Mouse (Mus musculus) MEL (cell line): ENCODE results near the gene Armh4. TPM values are rescaled to one million over a fixed set of nuclear protein-coding genes. Genes with fewer than 3 reads are reported as not detected.

Source experiments
- DNase-seq: peaks from one replicate; pipeline ENCODE4 v3.0.0; 2011; ENCODE audit warnings: low read depth, low spot score
- H3K27ac ChIP-seq: 2 replicates; pipeline ENCODE4 v1.5.1; 2012; ENCODE audit warnings: low read depth, mild to moderate bottlenecking, control low read depth, low read length, moderate library complexity; ENCODE audit not compliant: control insufficient read depth
- H3K27me3 ChIP-seq, 2 experiments: fragments of 150-350 bp in 1 of 2; sonication (generic) in 1 of 2; 2 replicates each; pipeline ENCODE4 v1.6.1; 2012; ENCODE audit warnings: low read length in 2 of 2, mild to moderate bottlenecking in 2 of 2, improper control_type of control experiment in 1 of 2, moderate library complexity in 1 of 2; ENCODE audit not compliant: insufficient read depth in 2 of 2, control insufficient read depth in 1 of 2
- H3K36me3 ChIP-seq, 2 experiments: 2 replicates each; pipeline ENCODE4 v1.6.1; 2012 to 2014; ENCODE audit warnings: low read length in 2 of 2, improper control_type of control experiment in 1 of 2, inconsistent platforms in 1 of 2, mild to moderate bottlenecking in 1 of 2; ENCODE audit not compliant: insufficient read depth in 2 of 2, control insufficient read depth in 1 of 2
- H3K4me1 ChIP-seq, 2 experiments: fragments of 150-350 bp in 1 of 2; sonication (generic) in 1 of 2; 2 replicates each; pipeline ENCODE4 v1.6.1; 2012; ENCODE audit warnings: low read length in 2 of 2, improper control_type of control experiment in 1 of 2, mild to moderate bottlenecking in 1 of 2; ENCODE audit not compliant: insufficient read depth in 2 of 2, control insufficient read depth in 1 of 2
- H3K4me3 ChIP-seq, 2 experiments: fragments of 150-350 bp in 1 of 2; sonication (generic) in 1 of 2; 2 replicates each; pipeline ENCODE4 v1.5.1; 2012; ENCODE audit warnings: low read depth in 2 of 2, low read length in 2 of 2, mild to moderate bottlenecking in 2 of 2, moderate library complexity in 2 of 2, control low read depth in 1 of 2, improper control_type of control experiment in 1 of 2; ENCODE audit not compliant: control insufficient read depth in 1 of 2, insufficient read depth in 1 of 2
- H3K79me2 ChIP-seq: 2 replicates; pipeline ENCODE4 v1.6.1; 2012; ENCODE audit warnings: mild to moderate bottlenecking, low read length, moderate library complexity; ENCODE audit not compliant: control insufficient read depth, poor library complexity, insufficient read depth
- H3K9ac ChIP-seq: 2 replicates; pipeline ENCODE4 v1.6.1; 2012; ENCODE audit warnings: low read depth, mild to moderate bottlenecking, control low read depth, low read length, moderate library complexity; ENCODE audit not compliant: control insufficient read depth, poor library complexity, severe bottlenecking
- H3K9me3 ChIP-seq: fragments of 150-350 bp; sonication (generic); replicated peaks from 2 replicates; pipeline ENCODE4 v1.6.1; 2012; ENCODE audit warnings: mild to moderate bottlenecking, low read length, improper control_type of control experiment, moderate library complexity; ENCODE audit not compliant: insufficient read depth
- CHD1 ChIP-seq: IDR thresholded peaks from 2 replicates; pipeline ENCODE4 v1.6.1; 2012; ENCODE audit warnings: low read depth, mild to moderate bottlenecking, inconsistent platforms, low read length, improper control_type of control experiment
- CTCF ChIP-seq, 3 experiments: IDR thresholded peaks in 2 of 3; conservative IDR thresholded peaks in 1 of 3; 2 replicates each; pipeline ENCODE4 v1.5.1; 2011 to 2012; ENCODE audit warnings: low read length in 3 of 3, low read depth in 2 of 3, mild to moderate bottlenecking in 2 of 3, improper control_type of control experiment in 1 of 3, inconsistent platforms in 1 of 3, mixed read lengths in 1 of 3, moderate library complexity in 1 of 3; ENCODE audit not compliant: control insufficient read depth in 1 of 3, insufficient read depth in 1 of 3, poor library complexity in 1 of 3, severe bottlenecking in 1 of 3
- ELF1 ChIP-seq: IDR thresholded peaks from 2 replicates; pipeline ENCODE4 v1.6.1; 2014; ENCODE audit warnings: low read depth, mild to moderate bottlenecking, inconsistent platforms, low read length, improper control_type of control experiment, moderate library complexity
- EP300 ChIP-seq, 2 experiments: IDR thresholded peaks; 2 replicates each; pipeline ENCODE4 v1.6.1; 2011; ENCODE audit warnings: improper control_type of control experiment in 2 of 2, low read length in 2 of 2, low read depth in 1 of 2, mild to moderate bottlenecking in 1 of 2
- ETS1 ChIP-seq: IDR thresholded peaks from 2 replicates; pipeline ENCODE4 v1.6.1; 2012; ENCODE audit warnings: low read depth, mild to moderate bottlenecking, inconsistent platforms, low read length, improper control_type of control experiment, moderate library complexity
- GATA1 ChIP-seq: IDR thresholded peaks from 2 replicates; pipeline ENCODE4 v1.6.1; 2011; ENCODE audit warnings: low read depth, low read length, improper control_type of control experiment
- HCFC1 ChIP-seq: IDR thresholded peaks from 2 replicates; pipeline ENCODE4 v1.6.1; 2012; ENCODE audit warnings: low read depth, mild to moderate bottlenecking, inconsistent platforms, low read length, improper control_type of control experiment, moderate library complexity
- JUND ChIP-seq: IDR thresholded peaks from 2 replicates; pipeline ENCODE4 v1.6.1; 2011; ENCODE audit warnings: low read depth, mild to moderate bottlenecking, improper control_type of control experiment, low read length
- MAX ChIP-seq: IDR thresholded peaks from 2 replicates; pipeline ENCODE4 v1.6.1; 2011; ENCODE audit warnings: low read length, improper control_type of control experiment
- MAZ ChIP-seq: IDR thresholded peaks from 2 replicates; pipeline ENCODE4 v1.6.1; 2012; ENCODE audit warnings: low read depth, mild to moderate bottlenecking, inconsistent platforms, low read length, improper control_type of control experiment
- MEF2A ChIP-seq: IDR thresholded peaks from 2 replicates; pipeline ENCODE4 v1.6.1; 2014; ENCODE audit warnings: low read depth, mild to moderate bottlenecking, inconsistent platforms, low read length, improper control_type of control experiment; ENCODE audit not compliant: poor library complexity, insufficient replicate concordance, severe bottlenecking; ENCODE audit errors: extremely low read depth
- MXI1 ChIP-seq: IDR thresholded peaks from 2 replicates; pipeline ENCODE4 v1.6.1; 2011; ENCODE audit warnings: mild to moderate bottlenecking, low read depth, low read length, improper control_type of control experiment
- NELFE ChIP-seq: IDR thresholded peaks from 2 replicates; pipeline ENCODE4 v1.6.1; 2011; ENCODE audit warnings: low read depth, low read length, improper control_type of control experiment
- NRF1 ChIP-seq: IDR thresholded peaks from 2 replicates; pipeline ENCODE4 v1.6.1; 2014; ENCODE audit warnings: low read depth, mild to moderate bottlenecking, inconsistent platforms, low read length, improper control_type of control experiment, moderate library complexity; ENCODE audit not compliant: poor library complexity, insufficient read depth, severe bottlenecking
- POLR2A ChIP-seq, 2 experiments: IDR thresholded peaks; 2 replicates each; pipeline ENCODE4 v1.6.1; 2011 to 2012; ENCODE audit warnings: low read length in 2 of 2, mild to moderate bottlenecking in 2 of 2, control low read depth in 1 of 2, improper control_type of control experiment in 1 of 2, low read depth in 1 of 2, moderate library complexity in 1 of 2; ENCODE audit not compliant: control insufficient read depth in 1 of 2, insufficient read depth in 1 of 2, poor library complexity in 1 of 2
- RAD21 ChIP-seq: IDR thresholded peaks from 2 replicates; pipeline ENCODE4 v1.6.1; 2011; ENCODE audit warnings: mild to moderate bottlenecking, low read depth, low read length, improper control_type of control experiment
- RCOR1 ChIP-seq: IDR thresholded peaks from 2 replicates; pipeline ENCODE4 v1.6.1; 2012; ENCODE audit warnings: low read depth, mild to moderate bottlenecking, inconsistent platforms, low read length, improper control_type of control experiment
- SIN3A ChIP-seq: IDR thresholded peaks from 2 replicates; pipeline ENCODE4 v1.6.1; 2012; ENCODE audit warnings: low read length, improper control_type of control experiment, inconsistent platforms
- SMC3 ChIP-seq: IDR thresholded peaks from 2 replicates; pipeline ENCODE4 v1.6.1; 2011; ENCODE audit warnings: low read depth, low read length, improper control_type of control experiment
- TAL1 ChIP-seq: IDR thresholded peaks from 2 replicates; pipeline ENCODE4 v1.6.1; 2012; ENCODE audit warnings: mild to moderate bottlenecking, inconsistent platforms, low read length, moderate library complexity, mixed read lengths
- TCF12 ChIP-seq: IDR thresholded peaks from 2 replicates; pipeline ENCODE4 v1.6.1; 2014; ENCODE audit warnings: low read depth, mild to moderate bottlenecking, inconsistent platforms, low read length, improper control_type of control experiment, moderate library complexity
- UBTF ChIP-seq: IDR thresholded peaks from 2 replicates; pipeline ENCODE4 v1.6.1; 2012; ENCODE audit warnings: low read depth, mild to moderate bottlenecking, inconsistent platforms, low read length, improper control_type of control experiment, moderate library complexity, borderline replicate concordance; ENCODE audit not compliant: insufficient read depth
- USF1 ChIP-seq: IDR thresholded peaks from 2 replicates; pipeline ENCODE4 v1.6.1; 2014; ENCODE audit warnings: low read depth, mild to moderate bottlenecking, inconsistent platforms, low read length, improper control_type of control experiment, moderate library complexity
- ZC3H11A ChIP-seq: IDR thresholded peaks from 2 replicates; pipeline ENCODE4 v1.6.1; 2012; ENCODE audit warnings: low read depth, mild to moderate bottlenecking, inconsistent platforms, low read length, improper control_type of control experiment
- ZMIZ1 ChIP-seq: IDR thresholded peaks from 2 replicates; pipeline ENCODE4 v1.6.1; 2012; ENCODE audit warnings: low read depth, mild to moderate bottlenecking, inconsistent platforms, low read length, improper control_type of control experiment, moderate library complexity
- ZNF384 ChIP-seq: IDR thresholded peaks from 2 replicates; pipeline ENCODE4 v1.6.1; 2012; ENCODE audit warnings: low read depth, mild to moderate bottlenecking, inconsistent platforms, low read length, improper control_type of control experiment
- polyA plus RNA-seq, 2 experiments: library from polyadenylated mRNA; stranded (reverse) in 1 of 2; unstranded in 1 of 2; fragments of >175 nt in 1 of 2; fragments of >200 nt in 1 of 2; gene quantifications; 2 replicates each; pipeline versions ENCODE4 v1.2.1 to v1.2.4; 2012; ENCODE audit warnings: low replicate concordance in 2 of 2, low read depth in 1 of 2; ENCODE audit not compliant: insufficient read length in 2 of 2, insufficient read depth in 1 of 2, missing spikeins in 1 of 2
- total RNA-seq: library from RNA; depleted of rRNA; stranded (reverse); fragments of 300-350 nt; gene quantifications from 2 replicates; pipeline ENCODE4 v1.2.3, GENCODE M21; 2012

Gene Armh4
- total and polyA plus RNA-seq, 3 experiments = not detected

GRCm38 (mm10) chr14:49752614-49753013, 30.6 kb downstream of the Armh4 start:
- Histone ChIP-seq H3K4me3 (no peak overlapping the region), H3K27me3 (no peaks in the 10 kb centered on the region), H3K9ac (no peak overlapping the region), H3K27ac (no peak overlapping the region), H3K79me2 (no peaks in the 10 kb centered on the region), H3K4me1 (no peaks in the 10 kb centered on the region), H3K9me3 (no peaks in the 10 kb centered on the region), H3K36me3 (no peaks in the 10 kb centered on the region)
- no peak for TF ChIP-seq JUND
- TF ChIP-seq UBTF = no peak
- TF ChIP-seq ETS1 = no peak
- TF ChIP-seq ZC3H11A = no peak
- TF ChIP-seq SMC3 = no peak
- TF ChIP-seq NELFE = no peak
- TF ChIP-seq TCF12 = no peak
- no peak for TF ChIP-seq ZMIZ1
- no peak for TF ChIP-seq EP300 (IDR thresholded peaks at IDR 0.05; ENCODE audit: low read depth in 1 of 2, low read length in 2 of 2)
- no peak for TF ChIP-seq MXI1
- no peak for TF ChIP-seq TAL1
- no peak for TF ChIP-seq HCFC1
- TF ChIP-seq USF1 = no peak
- no peak for TF ChIP-seq MAX
- TF ChIP-seq POLR2A (IDR thresholded peaks at IDR 0.05; ENCODE audit: control insufficient read depth in 1 of 2, insufficient read depth in 1 of 2, low read depth in 1 of 2, low read length in 2 of 2, poor library complexity in 1 of 2) = no peak
- no peak for TF ChIP-seq RAD21
- no peak for DNase-seq

- Histone ChIP-seq H3K4me1 (no peaks in the 10 kb centered on the region), H3K27ac (no peak overlapping the region), H3K9ac (no peak overlapping the region), H3K9me3 (no peaks in the 10 kb centered on the region), H3K4me3 (no peak overlapping the region), H3K27me3 (no peaks in the 10 kb centered on the region), H3K79me2 (no peaks in the 10 kb centered on the region), H3K36me3 (no peaks in the 10 kb centered on the region)
- TF ChIP-seq JUND = no peak
- no peak for TF ChIP-seq CTCF (IDR thresholded peaks at IDR 0.05 in 2 of 3, conservative IDR thresholded peaks at IDR 0.05 in 1 of 3; ENCODE audit: control insufficient read depth in 1 of 3, insufficient read depth in 1 of 3, low read depth in 2 of 3, low read length in 3 of 3, poor library complexity in 1 of 3, severe bottlenecking in 1 of 3)
- no peak for TF ChIP-seq SIN3A
- no peak for TF ChIP-seq UBTF
- TF ChIP-seq ZNF384 = no peak
- TF ChIP-seq RCOR1 = no peak
- no peak for TF ChIP-seq TAL1
- no peak for TF ChIP-seq NELFE
- no peak for TF ChIP-seq CHD1
- no peak for TF ChIP-seq USF1
- TF ChIP-seq GATA1 = no peak
- no peak for TF ChIP-seq MAZ
- TF ChIP-seq MAX = no peak
- TF ChIP-seq MEF2A = no peak
- TF ChIP-seq ELF1 = no peak
- TF ChIP-seq NRF1 = no peak
- DNase-seq = no peak
These were observed 37.3 kb downstream of the Armh4 start for GRCm38 (mm10) chr14:49745874-49746273.
